Mouse (Mus musculus) embryo, embryonic 10 days (tissue): ENCODE data around the gene Mtmr3.
A peak's percentile ranks its signal among the peaks of the same experiment; 100 is the strongest.
"Not testable (repeated sequence)": the region's sequence is repeated elsewhere in the genome, so short reads cannot be mapped to it uniquely, and the experiment has no call there.

ENCODE experiments used
- DNase-seq: peaks from one replicate; pipeline ENCODE4 v3.0.0-alpha.2; 2015; ENCODE audit warnings: low spot score

Mtmr3 gene

DNA sequence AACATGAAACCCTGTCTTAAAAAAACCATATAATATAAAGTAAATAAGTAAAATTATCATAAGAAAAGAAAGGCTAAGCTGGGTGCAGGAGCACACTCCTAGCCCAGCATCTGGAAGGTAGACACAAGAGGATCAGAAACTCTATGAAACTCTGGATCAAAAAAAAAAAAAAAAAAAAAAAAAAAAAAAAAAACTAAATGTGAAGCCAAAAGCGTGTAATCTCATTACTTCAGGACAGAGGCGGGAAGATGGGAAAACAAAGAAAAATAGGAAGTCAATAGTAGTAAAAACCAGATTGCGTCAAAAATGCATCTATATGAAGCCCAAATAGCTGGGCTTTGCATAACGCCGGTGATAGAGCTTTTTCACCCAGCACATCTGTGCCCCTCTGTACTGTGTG, 7.2 kb upstream of the Mtmr3 start:
- DNase-seq = no peak

DNA sequence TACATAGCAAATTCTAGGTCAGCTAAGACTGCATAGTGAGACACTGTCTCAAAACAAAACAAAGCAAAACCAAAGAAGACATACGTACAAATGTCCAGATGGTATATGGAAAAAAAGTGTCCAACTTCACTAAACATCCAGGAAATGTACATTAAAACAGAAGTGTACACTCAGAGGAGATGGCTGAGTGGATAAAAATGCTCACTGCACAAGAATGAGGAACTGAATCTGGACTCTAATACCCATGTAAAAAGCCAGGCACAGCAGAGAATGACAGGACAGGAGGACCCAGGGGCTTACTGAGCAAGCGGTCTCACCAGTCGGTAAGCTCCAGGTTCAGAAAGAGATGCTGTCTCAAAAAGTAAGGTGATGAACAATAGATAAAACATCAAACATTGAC, 5.3 kb upstream of the Mtmr3 start:
- no peak for DNase-seq

DNA sequence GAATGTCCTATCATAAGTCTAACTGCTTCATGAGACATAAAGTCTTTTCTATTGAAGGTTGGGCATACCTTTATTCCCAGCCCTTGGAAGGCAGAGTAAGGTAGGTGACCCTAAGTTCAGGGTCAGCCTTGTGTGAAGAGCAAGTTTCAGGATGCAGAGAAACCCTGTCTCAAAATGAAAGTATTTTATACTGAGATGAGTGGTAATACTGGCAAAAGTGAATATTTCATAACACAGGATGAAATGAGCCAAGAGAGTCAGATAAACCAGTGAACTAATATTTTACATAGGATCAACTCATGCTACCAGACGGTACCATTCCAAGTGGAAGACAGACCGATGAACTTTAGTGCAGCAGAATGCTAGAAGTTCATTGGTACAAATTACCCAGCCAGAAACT, 3.7 kb upstream of the Mtmr3 start:
- no peak for DNase-seq

DNA sequence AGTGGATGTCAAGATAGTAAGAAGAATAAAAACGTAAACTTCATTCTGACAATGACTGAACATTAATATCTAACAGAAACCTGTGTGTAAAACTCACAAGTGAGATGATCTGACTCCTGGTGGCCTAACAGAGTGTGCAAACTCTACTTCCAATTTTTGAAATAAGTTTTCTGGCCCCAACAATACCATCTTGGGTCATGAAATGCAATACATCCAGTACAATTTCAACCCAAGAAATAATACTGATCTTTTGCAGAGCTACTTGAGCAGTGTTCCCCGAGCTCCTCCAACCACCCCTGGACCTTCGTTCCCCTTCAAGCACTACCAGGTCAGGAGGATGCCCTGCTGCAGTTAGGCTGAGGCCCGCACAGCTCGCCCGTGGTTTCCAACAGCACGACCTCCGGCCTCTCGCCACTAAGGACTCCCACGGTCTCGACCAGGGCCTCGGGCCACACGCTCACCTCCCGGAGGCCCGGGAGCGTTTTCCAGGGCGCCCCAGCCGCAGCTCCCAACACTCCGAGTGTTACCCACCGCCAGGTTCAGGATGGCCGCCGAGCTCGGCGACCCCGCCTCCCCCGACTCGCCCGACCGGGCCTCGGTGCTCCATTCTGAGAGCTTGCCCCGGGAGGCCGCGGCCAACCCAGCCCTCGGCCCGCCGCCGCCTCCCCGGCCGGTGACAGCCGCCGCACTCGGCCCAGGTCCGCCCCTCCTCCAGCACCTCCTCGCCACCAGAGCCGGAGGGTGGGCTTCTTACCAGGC, 635 bp downstream of the Mtmr3 start:
- peak; percentile 55 for DNase-seq

DNA sequence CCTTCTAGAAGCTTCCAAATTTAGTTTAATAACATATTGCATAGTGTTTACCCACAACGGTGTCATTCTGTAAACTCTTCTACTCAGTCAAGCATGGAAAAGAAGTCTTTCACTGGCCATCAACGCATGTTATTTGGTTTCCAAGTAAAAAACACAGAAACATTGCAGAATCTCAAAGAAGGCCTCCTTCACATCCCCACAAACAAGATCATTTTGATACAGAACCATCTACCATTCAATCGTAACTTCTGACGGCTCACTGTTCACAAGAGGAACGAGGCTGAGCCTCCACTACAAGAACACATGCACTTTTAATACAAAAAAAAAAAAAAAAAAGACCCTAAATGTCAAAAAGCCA, 1.2 kb downstream of the Mtmr3 start:
- no peak for DNase-seq

DNA sequence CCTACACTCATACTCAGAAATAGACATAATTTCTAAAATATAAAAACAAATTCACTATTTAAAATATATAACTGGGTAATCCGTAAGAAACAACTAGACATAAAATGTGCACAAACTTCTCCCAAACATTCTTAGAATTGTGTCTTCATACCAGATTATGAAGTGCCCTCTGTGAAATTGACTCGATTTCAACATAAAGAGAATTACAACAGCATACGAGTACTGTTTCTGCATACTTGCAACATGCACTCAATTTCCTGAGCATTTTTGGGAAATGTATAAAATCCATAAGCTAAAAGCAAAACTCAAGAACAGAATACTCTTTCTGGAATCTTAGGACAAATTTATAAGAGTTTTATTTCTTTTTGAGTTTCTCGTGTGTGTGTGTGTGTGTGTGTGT, 2.9 kb downstream of the Mtmr3 start:
- no peak for DNase-seq

DNA sequence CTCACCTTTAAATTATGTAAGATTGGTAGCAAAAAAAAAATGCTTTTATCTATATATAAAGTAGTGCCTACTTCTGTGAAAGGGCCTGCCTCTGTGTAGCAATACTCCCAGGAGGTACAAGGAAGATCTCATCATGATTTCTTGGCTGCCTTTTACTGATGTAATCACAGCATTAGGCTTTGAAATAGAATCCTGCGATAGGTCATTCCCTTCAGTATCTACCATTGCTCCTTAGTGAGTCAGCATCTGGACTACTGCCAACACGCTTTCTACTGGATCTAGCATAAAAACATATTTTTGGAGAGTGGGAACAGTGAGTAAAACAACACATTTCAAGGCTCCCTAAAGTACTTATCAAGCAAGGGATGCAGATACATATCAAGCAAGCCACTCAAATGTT, 16.0 kb downstream of the Mtmr3 start:
- no peak for DNase-seq

DNA sequence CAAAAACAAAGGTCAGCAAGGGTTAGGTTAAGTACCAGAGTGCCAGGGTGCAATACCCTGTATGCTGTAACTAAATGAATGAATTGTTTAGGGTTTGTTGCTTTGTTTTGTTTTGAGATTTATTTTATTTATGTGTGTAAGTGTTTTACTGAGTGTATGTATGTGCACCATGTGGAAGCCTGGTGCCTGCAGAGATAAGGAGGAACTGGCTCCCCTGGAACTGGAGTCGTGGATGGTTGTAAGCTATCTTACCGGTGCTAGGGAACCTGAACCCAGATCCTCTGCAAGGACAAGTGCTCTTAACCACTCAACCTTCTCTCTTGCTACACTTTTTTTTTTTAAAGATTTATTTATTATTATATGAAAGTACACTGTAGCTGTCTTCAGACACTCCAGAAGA, 17.6 kb downstream of the Mtmr3 start:
- DNase-seq = no peak

DNA sequence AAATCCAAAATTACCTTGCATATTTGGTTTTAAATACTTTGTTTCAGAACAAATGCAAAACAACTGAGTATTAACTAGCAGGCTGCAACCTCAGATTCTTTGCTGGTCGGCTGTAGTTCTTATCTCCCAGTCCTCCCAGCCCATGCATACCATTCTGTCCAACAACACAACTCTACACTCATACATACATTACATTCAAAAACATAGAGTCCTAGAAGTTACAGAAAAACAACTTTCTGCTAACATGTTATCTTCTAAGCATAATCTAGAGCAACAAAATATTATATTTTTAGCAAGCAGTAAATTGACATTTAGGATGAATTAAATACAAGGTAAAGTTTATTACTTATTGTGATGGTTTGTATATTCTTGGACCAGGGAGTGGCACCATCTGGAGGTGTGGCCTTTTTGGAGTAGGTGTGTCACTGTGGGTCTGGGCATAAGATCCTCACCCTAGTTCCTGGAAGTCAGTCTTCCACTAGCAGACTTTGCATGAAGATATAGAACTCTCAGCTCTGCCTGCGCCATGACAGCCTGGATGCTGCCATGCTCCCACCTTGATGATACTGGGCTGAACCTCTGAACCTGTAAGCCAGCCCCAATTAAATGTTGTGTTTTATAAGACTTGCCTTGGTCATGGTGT, 18.5 kb downstream of the Mtmr3 start:
- not testable (repeated sequence) for DNase-seq

DNA sequence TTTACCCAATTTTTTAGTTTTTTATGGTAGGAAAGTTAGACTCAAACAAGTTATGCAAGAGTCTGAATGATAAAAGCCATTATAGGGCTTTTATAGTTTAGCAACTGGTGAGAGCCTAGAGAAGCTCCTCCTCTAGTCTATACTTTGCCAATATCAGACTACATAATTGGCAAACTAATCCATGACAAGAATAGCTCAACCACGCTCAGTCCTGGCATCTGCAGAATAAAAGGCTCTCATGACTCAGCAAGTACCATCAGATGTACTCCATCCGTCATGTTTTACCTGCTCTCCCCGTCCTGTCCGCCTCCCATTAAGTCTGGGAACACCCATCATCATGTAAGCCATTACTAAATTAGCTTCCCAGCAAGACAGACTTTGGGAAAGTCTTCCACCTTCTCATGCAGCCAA, 23.2 kb downstream of the Mtmr3 start:
- no peak for DNase-seq

DNA sequence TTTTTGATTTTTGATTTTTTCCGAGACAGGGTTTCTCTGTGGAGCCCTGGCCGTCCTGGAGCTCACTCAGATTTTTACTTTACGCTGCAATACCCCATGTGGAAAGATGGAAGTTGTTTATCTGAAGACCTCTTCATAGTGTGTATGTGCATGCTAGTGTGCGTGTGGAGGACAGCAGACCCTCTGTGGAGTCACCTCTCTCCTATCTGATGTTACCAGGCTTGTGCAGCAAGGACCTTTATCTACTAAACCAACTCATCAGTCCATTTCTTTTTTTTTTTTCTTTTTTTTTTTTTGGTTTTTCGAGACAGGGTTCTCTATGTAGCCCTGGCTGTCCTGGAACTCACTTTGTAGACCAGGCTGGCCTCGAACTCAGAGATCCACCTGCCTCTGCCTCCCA, 28.3 kb downstream of the Mtmr3 start:
- DNase-seq = no peak

DNA sequence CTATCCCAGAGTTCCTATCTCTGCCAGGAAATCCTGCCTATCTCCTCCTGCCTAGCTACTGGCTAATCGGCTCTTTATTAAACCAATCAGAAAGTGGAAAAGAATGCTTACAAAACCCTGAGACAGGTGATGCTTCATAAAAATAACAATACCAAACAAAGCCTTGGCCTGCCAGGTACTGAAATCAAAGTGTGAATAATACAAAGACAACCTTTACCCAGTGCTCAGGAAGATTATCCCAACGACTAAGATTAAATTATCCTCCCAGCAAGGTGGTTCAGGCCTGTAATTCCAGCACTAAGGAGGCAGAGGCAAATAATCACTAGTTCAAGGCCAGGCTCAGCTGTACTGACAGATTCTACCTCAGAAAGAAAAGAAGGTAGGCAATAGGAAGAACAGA, 29.1 kb downstream of the Mtmr3 start:
- no peak for DNase-seq

DNA sequence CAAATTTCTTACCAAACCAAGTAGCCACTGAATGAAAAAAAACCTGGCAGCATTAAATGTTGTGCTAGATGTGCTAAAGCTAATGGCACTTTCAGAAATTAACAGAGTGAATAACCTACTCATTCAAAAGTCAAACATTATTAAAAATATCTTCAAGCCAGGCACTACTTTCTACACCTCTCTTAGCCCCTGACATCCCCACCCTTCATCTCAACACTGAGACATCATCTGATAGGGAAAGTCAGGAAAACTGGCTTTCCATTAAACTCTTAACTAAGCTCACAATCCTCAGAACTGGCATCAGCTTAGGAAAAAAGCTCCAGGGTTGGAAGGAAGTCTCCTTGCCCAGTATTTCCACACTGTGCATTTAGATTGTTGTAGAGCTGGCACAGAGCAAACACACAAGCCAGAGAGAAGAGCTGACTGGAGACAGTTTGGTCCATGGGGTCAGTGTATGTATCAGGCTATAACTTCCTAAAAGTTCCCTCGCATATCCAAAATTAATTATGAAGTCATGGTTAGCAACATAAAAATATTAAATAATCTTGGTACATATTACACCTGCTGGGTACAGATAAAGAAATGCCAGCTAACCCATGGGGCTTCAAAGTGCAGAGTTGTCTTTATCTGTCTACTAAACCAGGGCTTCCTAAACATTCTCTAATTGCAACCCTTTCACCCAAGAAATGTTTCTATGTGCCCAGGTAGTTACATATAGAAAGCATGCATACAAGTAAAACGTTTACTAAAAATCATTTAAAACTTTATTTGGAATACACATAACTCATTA, 41.2 kb downstream of the Mtmr3 start:
- DNase-seq = no peak

DNA sequence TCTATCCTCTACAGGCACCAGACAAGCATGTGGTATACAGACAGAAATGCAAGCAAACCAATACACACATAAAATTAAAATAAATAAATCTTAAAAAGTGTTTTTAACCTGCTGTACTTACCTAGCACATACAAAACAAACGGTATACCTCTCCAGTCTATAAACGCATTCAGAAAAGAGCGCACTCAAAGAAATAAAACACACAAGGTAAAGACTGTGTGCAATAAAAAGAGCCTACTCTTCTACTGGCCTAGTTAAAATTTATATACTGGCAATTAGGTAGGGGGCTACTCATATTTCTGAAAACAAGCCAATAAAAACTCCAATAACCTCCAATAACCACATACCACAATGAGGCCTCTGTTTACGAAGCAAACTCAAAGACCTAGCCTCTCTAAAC, 47.1 kb downstream of the Mtmr3 start:
- no peak for DNase-seq

DNA sequence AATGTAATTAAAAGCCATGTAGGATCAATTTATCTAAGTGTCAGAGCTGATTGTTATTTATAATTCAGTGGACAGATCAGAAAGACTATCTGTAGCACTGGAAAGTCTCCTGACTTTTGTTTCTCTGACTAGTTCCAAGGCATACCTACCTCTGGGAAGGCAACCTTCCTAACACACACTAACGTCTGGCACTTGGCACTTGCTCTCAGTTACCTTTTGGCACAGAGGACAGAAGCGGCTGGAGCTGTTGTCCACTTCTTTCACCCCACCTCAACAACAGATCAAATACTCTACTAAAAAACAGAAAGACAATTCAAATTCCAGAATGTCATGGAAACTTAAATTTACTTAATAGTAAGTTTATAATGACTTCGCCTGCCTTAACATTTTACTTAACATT, 48.7 kb downstream of the Mtmr3 start:
- no peak for DNase-seq

DNA sequence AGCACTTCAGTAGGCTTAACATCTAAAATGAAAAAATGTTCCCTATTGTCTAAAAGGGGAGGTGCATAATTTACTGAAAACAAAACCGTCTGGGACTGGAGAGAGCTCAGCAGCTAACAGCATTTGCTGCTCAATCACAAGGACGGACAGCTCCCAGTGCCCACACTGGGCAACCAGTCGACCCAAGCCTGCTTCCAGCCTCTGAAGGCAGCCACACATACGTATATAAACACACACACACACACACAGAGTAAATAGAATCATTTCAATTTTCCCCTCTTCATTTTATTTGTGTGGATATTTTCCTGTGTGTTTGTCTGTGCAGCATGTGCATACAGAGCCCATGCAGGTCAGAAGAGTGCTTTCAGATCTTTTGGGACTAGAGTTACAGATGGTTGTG, 49.3 kb downstream of the Mtmr3 start:
- no peak for DNase-seq

DNA sequence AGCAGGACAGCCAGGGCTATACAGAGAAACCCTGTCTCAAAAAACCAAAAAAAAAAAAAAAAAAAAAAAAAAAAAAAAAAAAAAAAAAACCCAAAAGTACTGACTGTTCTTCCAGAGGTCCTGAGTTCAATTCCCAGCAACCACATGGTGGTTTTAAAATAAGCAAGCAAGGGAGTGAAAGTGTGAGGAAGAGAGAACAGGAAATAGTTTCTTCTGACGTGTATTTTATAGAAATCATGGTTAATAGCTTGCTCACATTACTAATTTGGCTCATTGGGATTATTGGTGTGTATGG, 50.1 kb downstream of the Mtmr3 start:
- DNase-seq = not testable (repeated sequence)

DNA sequence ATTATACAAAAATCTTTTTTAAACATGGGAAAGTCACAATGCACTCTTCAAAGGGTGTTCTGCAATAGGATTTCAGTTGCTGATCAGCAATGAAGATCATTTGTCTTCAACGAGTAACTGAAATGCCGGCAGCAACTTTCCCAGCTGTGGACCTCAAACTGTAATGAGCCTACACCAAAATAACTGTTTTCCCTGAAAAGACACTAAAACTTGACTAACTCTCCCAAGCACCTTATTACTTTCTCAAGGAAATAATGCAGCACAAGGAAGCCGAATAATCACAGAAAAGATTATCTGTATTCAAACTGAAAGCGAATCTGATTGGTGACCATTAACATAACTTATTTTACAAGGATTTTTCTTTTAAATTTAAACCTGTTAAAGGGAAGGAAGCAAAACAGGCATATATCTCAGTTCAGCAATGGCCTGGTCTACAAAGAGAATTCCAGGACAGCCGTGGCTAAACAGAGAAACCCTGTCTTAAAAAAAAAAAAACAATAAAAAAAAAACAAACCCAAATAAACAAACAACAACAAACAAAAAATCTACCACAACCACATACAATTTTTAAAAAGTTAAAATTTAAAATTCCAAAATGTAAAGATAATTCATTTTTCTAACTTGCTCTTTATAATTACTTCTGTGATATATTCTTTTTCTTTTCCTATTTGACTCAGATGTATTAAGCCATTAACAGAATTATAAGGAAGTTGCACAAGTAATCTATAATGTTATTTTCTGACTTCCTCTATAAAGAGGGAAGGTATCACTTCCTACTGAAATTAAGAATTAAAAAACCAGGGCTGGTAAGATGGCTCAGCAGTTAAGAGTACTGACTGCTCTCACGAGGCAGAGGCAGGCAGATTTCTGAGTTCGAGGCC, 50.7 kb downstream of the Mtmr3 start:
- no peak for DNase-seq

DNA sequence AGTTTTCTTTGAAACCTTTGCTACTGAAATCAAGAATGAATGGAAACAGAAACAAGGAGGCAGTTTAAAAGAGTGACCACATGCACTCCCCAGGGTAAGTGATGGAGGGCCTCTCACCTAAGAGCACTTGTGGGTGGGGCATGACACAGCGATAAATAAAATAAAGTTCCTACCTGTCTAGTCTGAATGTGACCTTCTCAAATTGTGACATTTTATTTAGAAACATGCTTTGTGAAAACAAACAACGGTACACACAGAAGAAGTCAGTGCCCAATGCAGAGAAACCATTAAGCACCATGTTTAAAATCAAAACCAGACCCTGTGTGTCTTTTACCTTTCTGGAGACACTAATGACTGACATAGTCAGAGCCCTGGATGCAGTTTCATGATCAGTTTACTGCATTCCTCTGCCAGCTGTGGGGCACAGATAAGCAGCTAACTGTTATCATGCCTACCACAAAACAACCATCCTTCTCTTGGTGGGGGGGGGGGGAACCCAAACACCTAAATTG, 51.6 kb downstream of the Mtmr3 start:
- DNase-seq = peak; percentile 17

DNA sequence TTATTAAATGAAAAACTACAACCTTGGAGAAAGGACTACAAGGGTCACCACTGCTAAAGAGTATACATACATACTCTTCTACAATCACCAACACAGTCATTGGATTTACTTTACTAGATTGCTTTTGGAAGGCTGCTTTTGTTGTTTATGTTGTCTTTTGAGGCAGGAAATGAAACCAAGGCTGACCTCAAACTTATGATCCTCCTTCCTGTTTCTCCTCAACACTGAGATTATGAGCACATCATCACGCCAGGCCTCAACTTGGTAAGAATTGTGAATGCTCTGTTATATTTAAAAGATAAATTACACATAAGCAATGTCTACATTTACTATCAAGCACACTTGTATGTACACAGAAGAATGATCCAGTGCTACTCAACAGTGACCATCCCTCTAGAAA, 58.0 kb downstream of the Mtmr3 start:
- no peak for DNase-seq

DNA sequence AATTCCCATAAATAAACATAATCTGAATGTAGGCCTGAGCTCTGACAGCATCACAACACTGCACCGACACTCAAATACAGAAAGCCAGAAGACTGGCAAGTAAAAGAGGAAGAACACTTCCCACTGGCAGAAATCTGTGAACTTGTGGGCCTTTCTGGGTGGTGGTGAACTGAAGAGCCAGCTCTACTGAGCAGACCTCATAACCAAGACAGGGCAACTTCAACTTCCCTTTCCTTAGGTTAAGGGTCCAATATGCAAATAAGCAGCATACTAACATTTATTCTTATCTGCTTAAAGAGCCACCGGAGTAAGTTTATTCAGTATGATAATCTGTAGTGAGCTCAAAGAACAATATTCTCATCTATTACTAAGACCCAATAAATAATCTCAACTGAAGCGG, 67.5 kb downstream of the Mtmr3 start:
- no peak for DNase-seq

DNA sequence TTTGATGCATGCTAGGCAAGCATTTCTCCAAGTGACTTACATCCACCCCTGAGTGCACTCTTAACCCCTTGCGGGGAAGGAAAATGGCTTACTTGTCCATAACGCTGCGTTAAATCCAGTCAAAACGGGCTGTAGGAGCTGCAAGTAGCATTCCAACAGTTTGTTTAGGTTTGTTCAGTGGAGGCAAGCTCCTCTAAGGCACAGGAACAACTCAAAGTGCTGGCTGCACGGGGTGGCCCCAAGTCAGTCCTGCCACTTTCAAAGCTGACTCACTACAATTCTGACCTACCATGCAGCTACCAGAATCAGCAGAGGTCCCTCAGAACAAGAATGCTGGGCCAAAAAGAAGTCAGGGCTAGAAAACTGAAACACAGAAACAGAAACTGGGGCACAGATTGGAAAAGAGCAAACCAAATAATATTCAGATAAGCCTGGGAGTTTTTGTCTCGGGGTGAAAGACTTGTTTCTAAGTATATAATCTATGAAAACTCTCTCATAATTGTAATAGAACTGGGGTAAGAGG, 72.5 kb downstream of the Mtmr3 start:
- no peak for DNase-seq
